Mouse (Mus musculus): ENCODE measurements around the gene Rbfox3.

GRCm38 (mm10) chr11:118921852-118922251 lies 10.5 kb upstream of the Rbfox3 start:
- TF ChIP-seq CTCF (IDR thresholded peaks at IDR 0.05; ENCODE audit: low read depth, low read length) (no peak), TAL1 (conservative IDR thresholded peaks at IDR 0.05; ENCODE audit: low read depth, low read length) (no peak)

Data from G1E (cell line).